Mouse (Mus musculus) ES-E14 (cell line): ENCODE results near the gene Stkld1.

ENCODE experiments used
- CHD2 ChIP-seq: IDR thresholded peaks from 2 replicates; pipeline ENCODE4 v1.6.1; 2014; ENCODE audit warnings: mild to moderate bottlenecking, low read depth, low read length, inconsistent platforms
- HCFC1 ChIP-seq: IDR thresholded peaks from 2 replicates; pipeline ENCODE4 v1.6.1; 2012; ENCODE audit warnings: low read length, inconsistent platforms, borderline replicate concordance; ENCODE audit not compliant: insufficient read depth
- ZNF384 ChIP-seq: IDR thresholded peaks from 2 replicates; pipeline ENCODE4 v1.6.1; 2012; ENCODE audit warnings: low read depth, low read length, inconsistent platforms

- TF ChIP-seq HCFC1 (peak; percentile 72; the same call in 1 of the 2 replicates), ZNF384 (no peak), CHD2 (no peak)
Observed at GRCm38 (mm10) chr2:26963923-26964723, 30.3 kb downstream of the Stkld1 start, which contains the start of gene Rexo4.
